Mouse (Mus musculus): Measurements from ENCODE around the gene D6Ertd527e.
A peak's percentile ranks its signal among the peaks of the same experiment; 100 is the strongest.

The D6Ertd527e gene

GRCm38 (mm10) chr6:87152461-87153230 is 48.1 kb downstream of the D6Ertd527e start:
- DNase-seq = peak; percentile 35

- DNase-seq = no peak
These were observed 48.7 kb downstream of the D6Ertd527e start for GRCm38 (mm10) chr6:87153231-87153580.

GRCm38 (mm10) chr6:87153836-87154235 is 49.3 kb downstream of the D6Ertd527e start:
- DNase-seq = no peak

- no peak for DNase-seq
These were observed 53.6 kb downstream of the D6Ertd527e start for GRCm38 (mm10) chr6:87158062-87158623.

- no peak for DNase-seq
These were observed 55.6 kb downstream of the D6Ertd527e start for GRCm38 (mm10) chr6:87160196-87160595.

GRCm38 (mm10) chr6:87161391-87162263 is 57.1 kb downstream of the D6Ertd527e start:
- DNase-seq = no peak

Measured in lung, postnatal 14 days (tissue).